Mouse (Mus musculus) intestine, postnatal 0 days (tissue): ENCODE measurements around the gene Plppr1. TPM values are rescaled to one million over a fixed set of nuclear protein-coding genes. Genes with fewer than 3 reads are reported as not detected.
A peak's percentile ranks its signal among the peaks of the same experiment; 100 is the strongest.

Experiments used
- ATAC-seq: fragments of 200-750 bp; cut with Nextera tagmentation; 2 replicates; pipeline ENCODE4 v1.8.0; 2017; ENCODE audit warnings: mild to moderate bottlenecking, moderate TSS enrichment, moderate library complexity
- H3K27ac ChIP-seq: fragments of 300-500 bp; sonication (generic); 2 replicates; pipeline ENCODE4 v1.5.1; 2014; ENCODE audit warnings: mild to moderate bottlenecking, low read depth, low read length, moderate library complexity
- H3K27me3 ChIP-seq: fragments of 300-500 bp; sonication (generic); replicated peaks from 2 replicates; pipeline ENCODE4 v1.6.1; 2014; ENCODE audit warnings: low read length, mixed read lengths; ENCODE audit not compliant: control insufficient read depth, insufficient read depth
- H3K36me3 ChIP-seq: fragments of 300-500 bp; sonication (generic); 2 replicates; pipeline ENCODE4 v1.6.1; 2014; ENCODE audit warnings: mild to moderate bottlenecking, moderate library complexity; ENCODE audit not compliant: control insufficient read depth, insufficient read depth
- H3K4me1 ChIP-seq: fragments of 300-500 bp; sonication (generic); replicated peaks from 2 replicates; pipeline ENCODE4 v1.6.1; 2014; ENCODE audit warnings: antibody characterized with exemption, low read length, mixed read lengths; ENCODE audit not compliant: control insufficient read depth, insufficient read depth
- H3K4me2 ChIP-seq: fragments of 300-500 bp; sonication (generic); replicated peaks from 2 replicates; pipeline ENCODE4 v1.6.1; 2014; ENCODE audit warnings: low read depth, mild to moderate bottlenecking, moderate library complexity
- H3K4me3 ChIP-seq: fragments of 300-500 bp; sonication (generic); 2 replicates; pipeline ENCODE4 v1.5.1; 2014; ENCODE audit warnings: low read depth, low read length
- H3K9ac ChIP-seq: fragments of 300-500 bp; sonication (generic); 2 replicates; pipeline ENCODE4 v1.6.1; 2014; ENCODE audit warnings: mild to moderate bottlenecking, low read depth, low read length
- H3K9me3 ChIP-seq: fragments of 300-500 bp; sonication (generic); 2 replicates; pipeline ENCODE4 v1.6.1; 2016; ENCODE audit warnings: mixed run types; ENCODE audit not compliant: control insufficient read depth
- CTCF ChIP-seq: sonication (generic); IDR thresholded peaks from 2 replicates; pipeline ENCODE4 v1.5.1; 2016; ENCODE audit warnings: low read depth, mild to moderate bottlenecking, control low read depth, antibody characterized with exemption, moderate library complexity
- WGBS: fragments of 180-500 bp; shearing (Covaris S2); extraction: QIAGEN DNeasy Blood & Tissue Kit; methylation state at CpG from one replicate; pipeline ENCODE4 v1.1.7; 2014; 5-methylcytosine and 5-hydroxymethylcytosine counted together
- polyA plus RNA-seq: library from polyadenylated mRNA; unstranded; fragments of >200 nt; fragmentation: Nextera tagmentation; extraction: Ambion mirVana; gene quantifications from 2 replicates; pipeline ENCODE4 v1.2.1, GENCODE M21; 2015

Gene Plppr1
- polyA plus RNA-seq, 1 experiment from 2014 or later: 0.47 TPM

- Histone ChIP-seq H3K4me3 (no peak overlapping the region), H3K9ac (no peak overlapping the region), H3K4me2 (no peak overlapping the region), H3K36me3 (no peaks in the 10 kb centered on the region), H3K27me3 (no peaks in the 10 kb centered on the region), H3K4me1 (peaks cover 4% of the 10 kb centered on the region), H3K9me3 (no peaks in the 10 kb centered on the region), H3K27ac (no peak overlapping the region)
- no peak for ATAC-seq
- WGBS: 72% methylated on average over 2 of the region's 2 CpGs
- no peak for TF ChIP-seq CTCF
These were observed 119.0 kb downstream of the Plppr1 start for GRCm38 (mm10) chr4:49178101-49178500.

- no peaks in the 10 kb centered on the region for H3K27me3 ChIP-seq
- H3K27ac ChIP-seq: no peak overlapping the region
- H3K4me2 ChIP-seq: no peak overlapping the region
- 28% methylated on average over 3 of the region's 3 CpGs for WGBS
- no peaks in the 10 kb centered on the region for H3K36me3 ChIP-seq
- no peak for ATAC-seq
- H3K9me3 ChIP-seq: no peaks in the 10 kb centered on the region
- TF ChIP-seq CTCF: no peak
- H3K4me1 ChIP-seq: peaks cover 4% of the 10 kb centered on the region
- H3K4me3 ChIP-seq: no peak overlapping the region
- no peak overlapping the region for H3K9ac ChIP-seq
These were observed 119.8 kb downstream of the Plppr1 start for GRCm38 (mm10) chr4:49178891-49179290.

- no peak overlapping the region for H3K9ac ChIP-seq
- TF ChIP-seq CTCF: no peak
- ATAC-seq: peak; percentile 81
- peaks cover 4% of the 10 kb centered on the region for H3K4me1 ChIP-seq
- WGBS: 27% methylated on average over 2 of the region's 2 CpGs
- H3K4me3 ChIP-seq: no peak overlapping the region
- H3K27me3 ChIP-seq: no peaks in the 10 kb centered on the region
- no peaks in the 10 kb centered on the region for H3K9me3 ChIP-seq
- H3K27ac ChIP-seq: no peak overlapping the region
- no peaks in the 10 kb centered on the region for H3K36me3 ChIP-seq
- H3K4me2 ChIP-seq: peak overlapping the region; percentile 7; the same call in 1 of the 2 replicates
These were observed 120.6 kb downstream of the Plppr1 start for GRCm38 (mm10) chr4:49179471-49180181.

- Histone ChIP-seq H3K9ac (no peak overlapping the region), H3K9me3 (no peaks in the 10 kb centered on the region), H3K27ac (no peak overlapping the region), H3K36me3 (no peaks in the 10 kb centered on the region), H3K4me2 (no peak overlapping the region), H3K4me1 (no peaks in the 10 kb centered on the region), H3K27me3 (no peaks in the 10 kb centered on the region), H3K4me3 (no peak overlapping the region)
- ATAC-seq: no peak
- no peak for TF ChIP-seq CTCF
- WGBS: 55% methylated on average over 3 of the region's 3 CpGs
These were observed 131.0 kb downstream of the Plppr1 start for GRCm38 (mm10) chr4:49189991-49190526.

GRCm38 (mm10) chr4:49197125-49197747 lies 138.2 kb downstream of the Plppr1 start:
- TF ChIP-seq CTCF: no peak
- Histone ChIP-seq H3K4me1 (no peaks in the 10 kb centered on the region), H3K9ac (no peak overlapping the region), H3K27me3 (no peaks in the 10 kb centered on the region), H3K4me3 (no peak overlapping the region), H3K36me3 (no peaks in the 10 kb centered on the region), H3K9me3 (no peaks in the 10 kb centered on the region), H3K27ac (no peak overlapping the region), H3K4me2 (no peak overlapping the region)
- ATAC-seq: no peak
- WGBS: 50% methylated on average over 8 of the region's 8 CpGs

- ATAC-seq: no peak
- H3K27ac ChIP-seq: no peak overlapping the region
- no peaks in the 10 kb centered on the region for H3K27me3 ChIP-seq
- no peak overlapping the region for H3K4me3 ChIP-seq
- H3K4me2 ChIP-seq: no peak overlapping the region
- no peaks in the 10 kb centered on the region for H3K4me1 ChIP-seq
- TF ChIP-seq CTCF: no peak
- H3K9ac ChIP-seq: no peak overlapping the region
- WGBS: 89% methylated on average over 1 of the region's 1 CpGs
- no peaks in the 10 kb centered on the region for H3K9me3 ChIP-seq
- no peaks in the 10 kb centered on the region for H3K36me3 ChIP-seq
These were observed 151.4 kb downstream of the Plppr1 start for GRCm38 (mm10) chr4:49210457-49210856.
